Mouse (Mus musculus): Measurements from ENCODE around the gene Klre1. TPM values are rescaled to one million over a fixed set of nuclear protein-coding genes. Genes with fewer than 3 reads are reported as not detected.
"Not testable (repeated sequence)": the region's sequence is repeated elsewhere in the genome, so short reads cannot be mapped to it uniquely, and the experiment has no call there.

Gene Klre1
- polyA plus RNA-seq, 1 experiment from 2014 or later: not detected

GRCm38 (mm10) chr6:129631046-129631445, 53.3 kb downstream of the Klre1 start:
- not testable (repeated sequence) for H3K27me3 ChIP-seq (ENCODE audit: low read depth, poor library complexity, severe bottlenecking); DNase-seq (ENCODE audit: low spot score); H3K4me1 ChIP-seq; H3K9me3 ChIP-seq (replicated peaks); H3K27ac ChIP-seq (replicated peaks); H3K4me3 ChIP-seq; H3K36me3 ChIP-seq
- 84% methylated on average over 2 of the region's 2 CpGs for WGBS

Other genes with a start within 250 kb of the Klre1 start
- gene 4922502D21Rik, start 246.1 kb upstream of the Klre1 start, polyA plus RNA-seq (2016; fragmentation: Nextera tagmentation; extraction: Ambion mirVana): not detected in 2 replicates
- 0.09 and 0.26 TPM in 2 replicates for gene Clec12a, start 235.2 kb upstream of the Klre1 start, polyA plus RNA-seq (2016; fragmentation: Nextera tagmentation; extraction: Ambion mirVana)
- not detected in 2 replicates for gene Clec12b, start 192.0 kb upstream of the Klre1 start, polyA plus RNA-seq (2016; fragmentation: Nextera tagmentation; extraction: Ambion mirVana)
- 12.0 and 20.7 TPM in 2 replicates for gene Clec1b, start 180.6 kb upstream of the Klre1 start, polyA plus RNA-seq (2016; fragmentation: Nextera tagmentation; extraction: Ambion mirVana)
- gene Clec9a, start 169.0 kb upstream of the Klre1 start, polyA plus RNA-seq (2016; fragmentation: Nextera tagmentation; extraction: Ambion mirVana): 0.11 and 0.21 TPM in 2 replicates
- gene Clec1a, start 125.9 kb upstream of the Klre1 start, polyA plus RNA-seq (2016; fragmentation: Nextera tagmentation; extraction: Ambion mirVana): 0.42 and 0.68 TPM in 2 replicates
- 0.10 TPM in 1 of 2 replicates, not detected in the other for gene Olr1, start 70.7 kb upstream of the Klre1 start, polyA plus RNA-seq (2016; fragmentation: Nextera tagmentation; extraction: Ambion mirVana)
- not detected in 2 replicates for gene Tmem52b, start 65.3 kb upstream of the Klre1 start, polyA plus RNA-seq (2016; fragmentation: Nextera tagmentation; extraction: Ambion mirVana)
- gene Gabarapl1, start 44.7 kb upstream of the Klre1 start, polyA plus RNA-seq (2016; fragmentation: Nextera tagmentation; extraction: Ambion mirVana): 47.1 and 59.3 TPM in 2 replicates
- 0.14 TPM in 1 of 2 replicates, not detected in the other for gene Klrd1, start 13.9 kb downstream of the Klre1 start, polyA plus RNA-seq (2016; fragmentation: Nextera tagmentation; extraction: Ambion mirVana)
- gene Klrk1, start 46.0 kb downstream of the Klre1 start, polyA plus RNA-seq (2016; fragmentation: Nextera tagmentation; extraction: Ambion mirVana): 0.22 and 0.39 TPM in 2 replicates
- gene Klrc3, start 65.4 kb downstream of the Klre1 start, polyA plus RNA-seq (2016; fragmentation: Nextera tagmentation; extraction: Ambion mirVana): not detected in 2 replicates
- gene Klrc2, start 82.8 kb downstream of the Klre1 start, polyA plus RNA-seq (2016; fragmentation: Nextera tagmentation; extraction: Ambion mirVana): not detected in 2 replicates
- not detected in 2 replicates for gene Klrc1, start 101.1 kb downstream of the Klre1 start, polyA plus RNA-seq (2016; fragmentation: Nextera tagmentation; extraction: Ambion mirVana)
- gene Klri1, start 139.2 kb downstream of the Klre1 start, polyA plus RNA-seq (2016; fragmentation: Nextera tagmentation; extraction: Ambion mirVana): not detected in 2 replicates
- gene Klri2, start 162.6 kb downstream of the Klre1 start, polyA plus RNA-seq (2016; fragmentation: Nextera tagmentation; extraction: Ambion mirVana): not detected in 2 replicates
- not detected in 2 replicates for gene Gm156, start 206.4 kb downstream of the Klre1 start, polyA plus RNA-seq (2016; fragmentation: Nextera tagmentation; extraction: Ambion mirVana)

Measured in midbrain, embryonic 10.5 days (tissue).